Mouse (Mus musculus): Measurements from ENCODE around the gene Disp1. TPM values are rescaled to one million over a fixed set of nuclear protein-coding genes. Genes with fewer than 3 reads are reported as not detected.

Disp1 gene
- total RNA-seq, 2 experiments from 2014 or later: 1.4 to 3.8 TPM

GRCm38 (mm10) chr1:183141329-183141728 is 80.0 kb downstream of the Disp1 start:
- no peak for ATAC-seq (replicated peaks; ENCODE audit: low FRiP score, poor library complexity, severe bottlenecking)

DNA sequence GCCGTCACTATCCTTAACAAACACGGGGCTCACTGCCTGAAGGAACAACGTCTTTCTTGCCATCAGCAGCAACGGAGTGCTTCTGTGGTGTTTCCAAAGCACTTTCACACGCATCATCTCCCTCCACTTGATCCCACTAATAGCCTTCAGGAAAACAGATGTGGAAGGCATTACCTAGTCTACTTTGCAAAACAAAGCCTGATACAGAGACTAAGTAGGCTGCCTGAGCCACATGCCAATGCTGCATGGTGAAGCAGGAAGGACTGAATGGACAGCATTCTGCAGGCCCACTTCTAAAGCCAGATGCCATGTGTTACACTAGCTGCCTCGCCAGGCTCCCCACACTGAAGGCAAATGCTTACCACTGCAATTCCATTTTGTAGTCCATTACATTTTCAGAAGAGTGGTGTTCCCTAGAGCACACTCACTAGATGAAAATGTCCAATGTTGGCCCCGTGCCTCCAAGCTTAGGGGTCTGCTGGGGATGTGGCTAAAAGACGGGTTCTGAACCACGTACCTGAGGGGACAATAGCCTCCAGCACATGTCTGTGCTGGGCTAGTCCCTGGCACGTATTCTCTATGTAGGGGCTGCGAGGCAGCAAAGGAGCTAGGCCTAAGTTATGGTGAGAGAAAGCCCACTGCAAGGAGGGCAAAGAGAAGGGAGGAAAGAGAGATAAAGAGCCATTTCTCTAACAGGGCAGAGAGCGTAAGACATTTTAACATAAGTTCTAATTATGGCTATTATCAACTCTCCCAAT is 80.6 kb downstream of the Disp1 start:
- ATAC-seq (replicated peaks; ENCODE audit: low FRiP score, poor library complexity, severe bottlenecking): no peak

- ATAC-seq (replicated peaks; ENCODE audit: low FRiP score, poor library complexity, severe bottlenecking): no peak
Measured at GRCm38 (mm10) chr1:183138088-183138487, 83.2 kb downstream of the Disp1 start.

GRCm38 (mm10) chr1:183134427-183134826 is 86.9 kb downstream of the Disp1 start:
- ATAC-seq (replicated peaks; ENCODE audit: low FRiP score, poor library complexity, severe bottlenecking): no peak

DNA sequence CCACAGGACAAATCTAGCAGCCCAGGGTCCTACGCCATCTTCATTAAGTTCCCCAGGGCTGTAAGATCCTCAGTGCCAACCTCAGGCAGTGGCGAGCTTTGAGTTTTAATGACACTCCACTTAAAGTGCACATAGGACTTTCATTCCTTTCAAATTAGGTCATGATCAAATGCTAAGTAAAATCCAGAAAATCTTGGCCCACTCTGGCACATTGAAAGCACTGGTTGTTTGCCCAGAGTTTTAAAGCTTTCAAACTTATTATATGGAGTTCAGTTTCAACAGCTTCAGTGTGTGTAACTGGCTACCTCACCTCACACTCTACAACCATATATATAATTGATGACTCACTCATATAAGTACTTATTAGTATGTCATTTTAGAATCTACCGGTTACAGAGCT is 87.9 kb downstream of the Disp1 start:
- no peak for ATAC-seq (replicated peaks; ENCODE audit: low FRiP score, poor library complexity, severe bottlenecking)

GRCm38 (mm10) chr1:183127246-183127645 is 94.1 kb downstream of the Disp1 start:
- ATAC-seq (replicated peaks; ENCODE audit: low FRiP score, poor library complexity, severe bottlenecking): no peak

- no peak for ATAC-seq (replicated peaks; ENCODE audit: low FRiP score, poor library complexity, severe bottlenecking)
Measured at GRCm38 (mm10) chr1:183123725-183124124, 97.6 kb downstream of the Disp1 start.

- ATAC-seq (replicated peaks; ENCODE audit: low FRiP score, poor library complexity, severe bottlenecking): no peak
Measured at GRCm38 (mm10) chr1:183120341-183120923, 100.9 kb downstream of the Disp1 start.

GRCm38 (mm10) chr1:183117827-183118825 is 103.2 kb downstream of the Disp1 start:
- ATAC-seq (replicated peaks; ENCODE audit: low FRiP score, poor library complexity, severe bottlenecking): no peak

DNA sequence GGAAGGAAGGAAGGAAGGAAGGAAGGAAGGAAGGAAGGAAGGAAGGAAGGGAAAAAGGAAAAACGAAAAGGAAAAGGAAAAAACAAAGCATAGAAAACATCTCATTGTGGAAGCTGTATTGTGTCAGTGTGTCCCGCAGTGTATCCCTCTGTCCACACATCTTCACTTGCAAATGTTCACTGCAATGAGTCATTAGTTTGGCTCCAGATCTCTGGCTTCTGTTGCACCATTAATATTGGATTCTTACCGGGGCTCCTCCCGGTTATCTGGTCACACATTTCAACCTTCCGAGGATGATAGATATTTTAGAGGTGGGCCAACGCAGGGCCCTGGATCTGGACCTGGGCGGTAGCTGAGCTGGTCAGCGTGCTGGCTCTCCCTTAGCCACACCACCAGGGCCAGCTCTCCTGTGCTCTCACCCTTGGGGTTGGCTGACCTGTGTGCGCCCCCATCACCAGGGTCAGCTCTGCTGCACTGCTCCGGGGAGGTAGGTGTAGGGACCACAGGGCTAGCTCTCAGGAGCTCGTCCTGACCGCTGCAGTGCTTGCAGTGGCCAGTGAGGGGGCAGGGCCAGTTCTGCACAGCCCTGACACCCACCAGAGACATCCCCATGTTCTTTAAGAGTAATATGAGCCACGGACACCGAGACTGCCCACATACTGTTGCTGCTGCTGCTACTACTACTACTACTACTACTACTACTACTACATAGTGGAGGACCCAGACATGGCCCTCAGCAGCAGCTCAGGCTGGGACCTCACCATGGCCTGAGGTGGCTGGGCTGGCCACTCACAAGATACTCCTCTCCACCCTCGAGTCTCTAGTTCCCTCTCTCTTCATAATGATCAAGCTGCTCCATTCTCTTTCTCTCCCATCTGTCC is 104.1 kb downstream of the Disp1 start:
- ATAC-seq (replicated peaks; ENCODE audit: low FRiP score, poor library complexity, severe bottlenecking): no peak

DNA sequence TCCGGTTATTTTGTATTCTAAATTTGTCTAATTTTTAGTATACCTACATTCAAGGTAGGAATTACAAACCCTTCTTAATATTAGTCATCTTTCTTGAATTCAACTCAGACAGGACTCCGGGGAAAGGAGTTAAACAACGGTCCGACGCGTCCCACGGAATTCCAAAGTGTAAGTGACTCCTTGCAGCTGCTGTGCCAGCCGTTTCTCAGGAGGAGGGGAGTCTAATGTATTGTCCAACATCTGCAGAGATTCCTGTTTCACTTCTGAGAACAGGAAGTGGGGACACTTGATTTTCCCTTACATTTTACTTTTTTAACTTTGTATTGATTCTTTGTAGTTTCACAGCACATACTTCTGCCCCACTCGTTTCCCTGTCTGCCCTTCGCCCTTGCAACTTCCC is 104.9 kb downstream of the Disp1 start:
- ATAC-seq (replicated peaks; ENCODE audit: low FRiP score, poor library complexity, severe bottlenecking): no peak

GRCm38 (mm10) chr1:183115076-183115475 is 106.2 kb downstream of the Disp1 start:
- no peak for ATAC-seq (replicated peaks; ENCODE audit: low FRiP score, poor library complexity, severe bottlenecking)

GRCm38 (mm10) chr1:183114554-183114953 is 106.8 kb downstream of the Disp1 start:
- no peak for ATAC-seq (replicated peaks; ENCODE audit: low FRiP score, poor library complexity, severe bottlenecking)

GRCm38 (mm10) chr1:183113546-183113945 is 107.8 kb downstream of the Disp1 start:
- no peak for ATAC-seq (replicated peaks; ENCODE audit: low FRiP score, poor library complexity, severe bottlenecking)

GRCm38 (mm10) chr1:183107476-183107875 is 113.8 kb downstream of the Disp1 start:
- ATAC-seq (replicated peaks; ENCODE audit: low FRiP score, poor library complexity, severe bottlenecking): no peak

- no peak for ATAC-seq (replicated peaks; ENCODE audit: low FRiP score, poor library complexity, severe bottlenecking)
Measured at GRCm38 (mm10) chr1:183104696-183105095, 116.6 kb downstream of the Disp1 start.

GRCm38 (mm10) chr1:183102775-183103174 is 118.5 kb downstream of the Disp1 start:
- no peak for ATAC-seq (replicated peaks; ENCODE audit: low FRiP score, poor library complexity, severe bottlenecking)

- no peak for ATAC-seq (replicated peaks; ENCODE audit: low FRiP score, poor library complexity, severe bottlenecking)
Measured at GRCm38 (mm10) chr1:183102153-183102552, 119.2 kb downstream of the Disp1 start.

DNA sequence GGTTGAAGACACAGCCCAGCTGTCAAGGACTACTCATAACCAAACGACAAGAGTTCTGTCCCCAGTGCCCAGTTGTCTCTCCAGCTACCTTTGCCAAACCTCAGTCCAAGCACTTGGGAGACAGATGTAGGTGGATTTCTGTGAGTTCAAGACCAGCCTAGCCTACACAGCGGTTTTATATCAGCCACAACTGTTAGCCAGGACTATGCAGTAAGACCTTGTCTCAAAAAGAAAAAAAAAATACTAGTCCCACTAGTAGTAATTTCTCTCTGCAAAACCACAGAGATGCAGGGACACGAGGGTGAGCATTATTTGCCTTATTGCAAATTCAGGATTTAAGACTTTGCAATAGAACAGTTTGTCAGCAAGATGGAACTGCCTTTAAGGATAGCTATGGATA is 120.0 kb downstream of the Disp1 start:
- ATAC-seq (replicated peaks; ENCODE audit: low FRiP score, poor library complexity, severe bottlenecking): no peak

All from erythroblast, adult 5-6 weeks (primary cell).